Mouse (Mus musculus) kidney, adult 11 months (tissue): ENCODE measurements at regions not wholly inside any gene's neighbourhood (a gene's known extent, or its start where the extent isn't known, plus 50 kb on each side); places are given as distances from the start of the nearest gene placed in this dataset.
A peak's percentile ranks its signal among the peaks of the same experiment; 100 is the strongest.

ENCODE experiments used
- DNase-seq: peaks from one replicate; pipeline ENCODE4 v3.0.0; 2022

DNA sequence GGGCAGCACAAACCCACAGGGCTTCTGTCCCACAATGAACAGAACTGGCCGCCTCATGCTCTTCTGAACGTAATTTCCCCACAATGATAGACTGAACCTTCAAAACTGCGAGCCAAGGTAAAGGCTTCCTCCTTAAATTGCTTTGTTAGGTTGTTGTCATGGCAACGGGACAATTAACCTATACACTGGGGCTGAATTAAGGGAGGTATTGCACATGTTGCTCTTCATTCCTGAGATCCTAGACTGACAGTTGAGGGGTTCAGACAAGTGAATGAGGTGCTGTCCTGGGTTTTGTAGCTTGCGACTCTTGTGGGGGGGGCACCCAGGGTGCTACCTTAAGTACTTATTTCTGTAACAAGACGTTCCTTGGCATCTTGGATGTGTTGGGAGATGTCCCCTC, 100.6 kb upstream of the Pmepa1 start:
- no peak for DNase-seq

DNA sequence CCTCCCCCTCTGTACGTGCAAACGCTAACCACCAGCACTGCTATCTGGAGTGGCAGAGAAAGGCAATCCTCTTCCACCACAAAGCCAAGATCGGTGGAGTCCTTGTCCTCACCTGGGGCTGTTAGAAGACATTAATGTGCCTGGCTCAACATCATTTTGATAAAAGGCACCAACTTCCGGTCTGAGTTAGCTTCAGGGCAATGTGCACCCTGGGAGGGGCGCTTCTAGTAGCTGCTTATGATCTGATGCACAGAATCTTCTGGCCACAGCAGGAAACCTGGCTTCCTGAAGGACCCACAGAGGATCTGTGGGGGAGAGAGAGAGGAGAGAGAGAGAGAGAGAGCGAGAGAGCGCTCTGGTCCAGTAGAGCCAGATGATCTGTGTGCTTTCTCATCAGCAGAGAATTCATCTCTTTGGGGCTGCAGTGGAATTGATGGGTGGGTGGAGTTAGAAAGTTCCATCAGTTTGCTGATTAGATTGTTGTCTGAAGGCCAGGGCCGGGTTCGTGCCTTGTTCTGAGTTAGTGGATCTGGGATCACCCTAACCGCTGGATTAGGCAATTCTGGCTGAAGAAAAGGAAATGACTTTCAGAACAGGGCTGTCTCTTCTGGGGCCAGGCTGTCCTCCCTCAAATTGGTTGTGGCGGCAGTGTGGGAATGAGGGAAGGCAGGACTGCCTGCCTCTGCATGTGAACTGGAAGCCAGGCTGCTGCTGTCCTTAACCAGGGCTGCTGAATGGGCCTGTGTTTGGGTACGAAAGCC, 101.3 kb upstream of the Pmepa1 start:
- peak; percentile 32 for DNase-seq

DNA sequence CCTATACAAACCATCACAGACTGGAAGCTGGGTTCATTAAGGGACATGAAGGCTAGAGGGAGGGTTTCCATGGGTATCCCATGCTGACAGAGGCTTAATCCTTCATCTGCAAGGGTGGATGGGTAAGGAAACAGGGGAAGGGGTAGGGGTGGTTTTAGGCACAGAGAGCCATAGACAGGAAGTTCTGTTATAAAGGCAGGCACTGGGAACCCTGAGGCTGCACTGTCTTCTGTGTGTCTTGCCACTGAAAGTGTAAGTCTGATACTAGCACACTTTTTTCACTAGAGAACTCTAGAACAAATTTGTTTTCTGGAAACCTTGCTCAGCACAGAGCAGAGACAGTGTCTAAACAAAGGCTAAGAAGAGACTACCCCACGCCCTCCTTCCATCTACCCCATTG, 103.4 kb upstream of the Pmepa1 start:
- DNase-seq = no peak

DNA sequence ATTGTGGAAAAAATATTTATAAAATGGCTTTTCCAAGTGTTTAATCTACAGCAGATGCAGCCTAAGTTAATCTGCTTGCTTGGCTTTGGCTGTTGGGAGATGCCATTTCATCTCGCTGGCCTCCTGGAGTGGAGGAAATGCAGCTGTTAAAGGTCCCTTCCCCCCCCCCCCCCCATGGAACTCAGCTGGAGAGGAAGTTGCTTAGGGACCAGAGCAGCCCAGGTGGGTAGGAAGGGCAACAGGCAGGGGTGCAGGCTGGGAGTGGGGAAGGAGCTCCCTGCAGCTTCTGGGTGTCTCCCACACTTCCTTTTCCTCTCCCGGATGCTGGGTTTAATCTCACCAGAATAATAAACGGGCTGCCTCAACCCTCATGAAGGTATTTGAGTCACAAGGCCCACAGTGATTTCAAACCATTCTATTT, 104.0 kb upstream of the Pmepa1 start:
- DNase-seq = no peak

DNA sequence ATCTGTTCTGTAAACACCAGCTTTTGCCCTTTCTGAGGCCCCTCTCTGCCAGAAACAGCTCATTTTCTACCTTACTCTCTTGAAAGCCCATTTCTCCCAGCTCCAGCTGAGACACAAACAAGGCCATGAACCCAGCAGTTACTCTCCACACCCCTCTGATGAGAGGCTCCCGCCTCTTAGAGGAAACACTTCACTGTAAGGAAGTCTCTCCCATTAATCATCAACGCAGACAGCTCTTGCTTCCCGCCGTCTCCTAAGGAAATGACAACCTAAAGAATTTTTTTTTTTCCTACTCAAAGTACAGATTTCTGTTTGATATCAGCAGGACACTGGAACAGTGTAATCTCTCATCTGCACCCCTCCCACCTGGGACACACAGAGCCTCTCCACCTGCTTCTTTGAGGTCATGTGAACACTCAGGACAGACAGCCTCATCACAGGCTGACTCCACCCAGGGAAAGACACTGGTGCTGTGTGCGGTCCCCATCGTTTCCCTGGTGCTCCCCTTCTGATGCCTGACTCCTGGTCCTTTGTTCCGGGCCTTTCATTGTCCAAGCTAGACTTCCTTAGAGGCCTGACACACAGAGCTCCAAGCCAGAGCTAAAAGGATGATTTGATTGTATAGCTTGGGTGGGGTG, 106.0 kb upstream of the Pmepa1 start:
- peak; percentile 39 for DNase-seq

DNA sequence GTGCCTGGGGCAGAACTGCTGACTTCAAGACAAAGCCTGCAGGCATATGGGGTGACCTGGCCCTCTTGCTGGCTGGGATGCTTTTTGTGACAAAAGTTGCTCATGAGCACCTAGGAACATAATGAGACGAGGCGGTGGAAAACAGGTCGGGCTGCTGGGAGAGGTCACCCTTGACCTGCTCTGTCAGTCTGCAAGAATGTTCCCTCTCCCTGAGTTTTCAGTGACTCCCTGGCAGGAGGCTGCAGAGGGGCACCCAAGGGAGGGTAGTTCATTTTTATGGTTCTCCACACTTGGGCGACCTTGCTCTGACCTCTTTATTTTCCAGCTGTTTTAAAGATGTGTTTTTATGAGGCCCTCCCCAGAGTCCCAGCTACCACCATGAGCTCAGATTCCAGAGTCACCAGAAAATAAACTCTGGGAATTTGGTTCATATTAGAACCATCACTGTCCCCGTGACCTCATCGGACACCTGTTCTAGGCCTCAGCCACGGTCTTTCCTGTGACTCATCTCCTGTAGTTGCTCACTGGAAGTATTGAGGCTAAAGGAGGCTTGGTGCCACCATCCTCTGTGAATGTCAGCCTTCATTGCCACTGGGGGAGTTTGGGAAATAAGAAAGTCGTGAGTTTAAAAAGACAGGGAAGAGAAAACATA, 108.7 kb upstream of the Pmepa1 start:
- DNase-seq = no peak

DNA sequence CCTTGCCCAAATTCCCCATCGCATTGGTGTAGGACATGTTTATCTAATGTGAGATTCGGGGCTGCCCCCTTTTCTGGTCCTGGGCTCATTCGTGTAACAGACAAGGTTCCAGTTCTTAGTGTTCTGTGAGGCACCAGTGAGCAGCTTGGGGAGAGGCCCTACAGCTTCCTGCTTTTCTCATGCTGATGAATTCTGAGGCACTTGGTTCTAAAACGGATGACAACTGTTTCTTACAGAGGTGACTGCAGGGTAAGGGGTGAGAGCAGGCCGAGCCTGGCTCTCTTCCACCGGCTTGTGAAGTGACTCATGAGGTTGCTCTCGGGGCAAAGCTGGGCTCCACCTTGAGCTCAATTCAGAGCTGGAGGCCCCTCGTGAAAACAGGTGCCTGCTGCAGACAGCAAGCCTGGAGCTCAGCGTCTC, 109.4 kb upstream of the Pmepa1 start:
- DNase-seq = no peak

DNA sequence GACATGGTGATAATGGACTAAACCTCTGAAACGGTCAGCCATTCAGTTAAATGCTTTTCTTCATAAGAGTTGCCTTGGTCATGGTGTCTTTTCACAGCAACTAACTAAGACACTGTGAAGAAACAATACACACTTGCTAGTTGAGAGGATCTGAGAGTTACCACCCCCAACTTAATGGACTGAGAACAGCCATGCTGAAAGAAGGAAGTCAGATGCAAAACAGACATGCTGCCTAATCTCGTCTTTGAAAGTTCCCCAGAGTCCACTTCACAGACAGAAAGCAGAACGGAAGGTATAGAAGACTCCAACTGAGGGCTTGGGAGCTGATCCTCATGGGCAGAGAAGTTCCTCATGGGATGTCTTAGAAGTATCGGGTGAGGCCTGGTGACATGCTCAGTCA, 111.8 kb upstream of the Pmepa1 start:
- no peak for DNase-seq

DNA sequence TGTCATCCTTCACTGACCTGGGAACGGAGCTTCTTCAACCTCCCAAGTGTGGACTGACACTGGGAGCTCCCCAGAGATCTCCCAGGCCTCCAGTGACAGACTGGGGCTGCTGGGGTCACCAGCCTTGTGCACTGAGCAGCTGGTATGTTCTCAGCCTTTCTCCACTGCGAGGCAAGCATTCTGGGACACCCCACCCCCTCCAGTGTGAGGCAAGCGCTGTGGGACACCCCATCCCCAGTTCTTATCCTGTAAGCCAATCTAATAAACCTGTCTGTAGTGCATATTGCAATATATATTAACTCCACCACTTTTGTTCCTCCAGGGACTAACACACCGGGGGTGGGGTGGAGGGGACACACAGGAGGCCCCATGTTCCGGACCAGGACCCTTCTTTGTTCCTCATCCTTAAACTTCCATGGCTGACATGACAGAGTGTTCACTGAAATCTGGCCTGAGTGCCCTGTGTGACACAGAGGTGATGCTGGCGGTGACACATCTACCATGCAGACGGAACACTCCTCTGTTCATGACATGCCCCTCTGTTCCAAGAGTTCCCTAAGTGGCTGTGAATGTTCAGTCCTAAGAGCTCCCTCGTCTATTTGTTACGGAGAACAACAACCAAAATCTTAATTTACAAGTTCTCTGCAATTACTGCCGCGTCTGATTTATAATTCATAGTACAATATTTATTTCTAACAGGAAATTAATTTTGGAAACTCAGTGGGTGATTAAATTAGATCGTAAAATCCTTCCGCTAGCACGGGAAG, 116.4 kb upstream of the Pmepa1 start:
- DNase-seq = peak; percentile 51

DNA sequence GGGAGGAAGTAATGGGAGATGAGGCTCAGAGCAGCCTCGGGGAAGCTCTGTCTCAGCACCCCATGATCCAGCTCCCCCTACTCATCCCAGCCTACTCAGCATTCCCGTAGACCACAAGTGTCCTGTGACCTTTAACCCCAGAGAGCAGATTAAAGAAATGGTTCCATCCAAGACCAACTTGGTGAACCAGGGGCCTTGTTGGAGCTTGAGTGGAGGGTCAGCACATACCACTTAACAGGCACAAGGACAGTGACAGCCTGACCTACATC, 116.9 kb upstream of the Pmepa1 start:
- no peak for DNase-seq

DNA sequence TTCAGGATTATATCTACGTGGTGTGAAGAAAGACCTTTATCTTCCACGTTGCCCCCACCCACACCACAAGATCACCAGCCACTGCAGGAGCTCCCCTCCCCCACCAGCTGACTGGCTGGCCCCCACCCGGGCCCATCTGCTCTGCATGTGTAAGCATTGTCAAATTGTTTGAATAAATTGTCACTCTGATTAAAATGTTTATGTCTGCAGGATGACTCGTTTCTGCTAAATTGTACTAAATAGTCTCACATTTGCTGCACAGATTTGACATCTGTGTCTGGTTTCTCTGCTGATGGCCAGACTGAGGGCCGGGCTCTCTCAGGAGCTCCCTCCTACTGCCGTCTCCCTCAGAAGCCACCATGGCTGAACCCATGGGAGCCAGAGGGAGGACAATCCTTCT, 119.2 kb upstream of the Pmepa1 start:
- DNase-seq = no peak

DNA sequence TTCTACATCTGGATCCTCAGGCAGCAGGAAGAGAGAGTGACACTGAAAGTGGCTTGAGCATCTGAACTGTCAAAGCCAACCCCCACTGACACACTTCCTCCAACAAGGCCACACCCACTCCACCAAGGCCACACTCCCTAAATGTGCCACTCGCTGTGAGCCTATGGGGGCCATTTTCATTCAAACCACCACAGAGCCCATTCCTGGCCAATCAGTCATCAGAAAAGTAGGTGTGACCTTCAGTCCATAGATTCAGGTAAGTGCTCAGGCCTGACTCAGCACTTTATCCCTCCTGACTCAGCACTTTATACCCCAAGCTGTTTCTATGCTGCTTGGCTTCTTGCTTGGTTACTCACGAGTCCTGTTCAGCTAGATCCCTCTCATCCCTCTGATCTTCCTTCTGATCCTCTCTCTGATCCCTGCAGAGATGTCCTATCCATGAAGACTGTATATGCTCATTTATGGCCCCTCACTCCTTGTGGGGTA, 121.6 kb upstream of the Pmepa1 start:
- DNase-seq = no peak

DNA sequence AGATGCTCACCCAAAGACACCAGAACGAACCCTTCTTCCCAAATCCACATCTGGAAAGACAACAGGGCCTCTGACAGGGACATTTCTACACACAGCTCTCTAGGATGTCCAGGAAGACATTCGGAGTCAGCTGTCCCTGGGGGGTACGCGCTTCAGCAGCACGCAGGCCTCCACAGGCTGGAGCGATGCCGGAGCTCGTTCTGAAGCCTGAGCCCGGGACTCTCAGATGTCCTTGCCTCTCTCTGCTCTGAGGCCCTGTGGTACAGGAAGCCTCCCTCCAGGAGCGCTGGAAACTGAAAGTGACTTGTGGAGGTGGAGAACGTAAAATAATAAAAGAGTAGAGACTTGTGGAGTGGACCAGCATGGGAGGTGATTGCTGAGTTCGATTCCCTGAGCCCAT, 116.8 kb upstream of the 1700021F07Rik start:
- no peak for DNase-seq

DNA sequence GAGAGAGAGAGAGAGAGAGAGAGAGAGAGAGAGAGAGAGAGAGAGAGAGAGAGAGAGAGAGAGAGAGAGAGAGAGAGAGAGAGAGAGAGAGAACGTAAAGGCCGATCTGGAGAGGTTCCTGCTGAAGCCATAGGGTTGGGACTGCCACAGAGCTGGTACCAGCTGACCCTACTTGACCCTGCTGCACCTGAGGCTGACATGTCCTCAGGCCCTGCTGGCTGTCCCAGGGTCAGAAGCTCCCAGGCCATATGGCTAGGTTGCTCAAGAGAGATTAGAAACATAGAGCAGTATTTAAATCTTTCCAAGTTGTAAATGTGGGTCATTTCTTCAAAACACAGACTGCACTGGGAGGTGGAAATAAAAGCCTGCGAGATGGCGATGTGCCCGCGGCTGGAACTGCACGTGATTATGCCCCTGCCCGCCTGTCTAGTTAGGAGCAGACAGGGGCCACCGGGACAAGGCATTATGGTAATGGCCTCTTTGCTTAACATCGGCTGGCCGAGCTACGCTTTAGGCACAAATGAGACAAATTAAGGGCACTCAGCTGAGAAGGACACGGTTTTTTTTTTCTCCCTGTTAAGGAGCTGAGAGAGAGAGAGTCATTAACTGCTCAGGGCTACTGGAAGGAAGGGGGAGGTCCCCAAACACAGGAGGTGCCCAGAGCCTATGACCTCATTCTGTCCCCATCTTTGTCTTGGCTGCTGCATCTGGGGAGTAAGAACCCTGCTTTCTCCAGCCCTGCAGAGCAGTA, 115.9 kb upstream of the 1700021F07Rik start:
- peak; percentile 79 for DNase-seq

DNA sequence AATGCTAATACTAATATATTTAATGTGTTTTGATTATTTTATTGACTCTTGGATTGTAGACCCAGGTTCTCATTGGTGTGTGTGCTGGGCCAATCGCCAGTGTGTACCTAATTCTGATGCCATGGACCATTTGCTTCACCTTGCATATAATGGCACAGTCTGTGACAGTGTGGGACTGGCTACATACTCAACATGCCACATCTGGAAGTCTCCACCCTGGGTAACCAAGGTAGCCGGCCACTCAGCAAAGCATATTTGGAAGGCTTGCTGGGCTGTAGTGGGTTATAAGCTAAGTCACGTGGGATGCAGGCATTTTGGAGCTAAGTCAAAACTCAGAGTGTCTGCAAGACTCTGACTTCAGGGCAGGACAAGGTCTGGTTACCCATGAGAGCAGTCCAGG, 115.3 kb upstream of the 1700021F07Rik start:
- no peak for DNase-seq

DNA sequence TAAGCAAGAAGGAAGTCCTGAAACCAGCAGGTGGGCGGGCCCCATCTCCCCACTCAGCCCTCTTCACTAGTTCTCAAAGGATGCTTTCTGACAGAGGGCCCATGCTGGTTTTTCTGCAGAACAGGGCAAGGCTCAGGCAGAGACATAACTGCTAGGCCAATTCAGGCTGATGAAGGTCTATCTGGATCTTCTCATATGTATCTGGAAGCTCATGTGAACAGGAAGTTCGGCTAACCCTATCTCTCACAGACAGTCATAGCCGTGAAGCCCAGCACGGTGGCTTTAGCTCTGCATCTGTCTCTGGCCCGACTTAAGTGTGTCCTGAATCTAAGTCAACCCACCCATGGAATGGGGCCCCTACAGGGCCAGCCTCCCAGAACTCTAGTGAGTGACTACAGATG, 113.7 kb upstream of the 1700021F07Rik start:
- no peak for DNase-seq

DNA sequence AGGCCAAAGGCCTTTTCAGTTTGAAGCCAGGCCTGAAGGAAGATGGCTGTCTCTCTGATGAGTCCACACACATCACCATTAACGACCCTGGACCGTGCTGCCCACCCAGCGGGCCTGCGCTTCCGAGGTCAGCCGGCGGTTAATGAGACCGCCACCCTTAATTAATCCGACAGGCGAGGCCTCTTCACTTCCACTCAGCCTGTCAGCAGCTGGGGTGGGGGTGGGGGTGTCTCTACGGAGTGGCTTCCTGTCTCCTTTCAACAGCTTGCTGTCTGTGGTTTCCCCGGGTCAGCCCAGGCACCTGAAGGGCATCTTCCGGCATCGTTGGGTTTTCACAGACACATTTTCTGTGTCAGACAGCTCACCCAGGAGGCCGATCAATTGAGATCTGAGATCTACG, 113.0 kb upstream of the 1700021F07Rik start:
- no peak for DNase-seq

DNA sequence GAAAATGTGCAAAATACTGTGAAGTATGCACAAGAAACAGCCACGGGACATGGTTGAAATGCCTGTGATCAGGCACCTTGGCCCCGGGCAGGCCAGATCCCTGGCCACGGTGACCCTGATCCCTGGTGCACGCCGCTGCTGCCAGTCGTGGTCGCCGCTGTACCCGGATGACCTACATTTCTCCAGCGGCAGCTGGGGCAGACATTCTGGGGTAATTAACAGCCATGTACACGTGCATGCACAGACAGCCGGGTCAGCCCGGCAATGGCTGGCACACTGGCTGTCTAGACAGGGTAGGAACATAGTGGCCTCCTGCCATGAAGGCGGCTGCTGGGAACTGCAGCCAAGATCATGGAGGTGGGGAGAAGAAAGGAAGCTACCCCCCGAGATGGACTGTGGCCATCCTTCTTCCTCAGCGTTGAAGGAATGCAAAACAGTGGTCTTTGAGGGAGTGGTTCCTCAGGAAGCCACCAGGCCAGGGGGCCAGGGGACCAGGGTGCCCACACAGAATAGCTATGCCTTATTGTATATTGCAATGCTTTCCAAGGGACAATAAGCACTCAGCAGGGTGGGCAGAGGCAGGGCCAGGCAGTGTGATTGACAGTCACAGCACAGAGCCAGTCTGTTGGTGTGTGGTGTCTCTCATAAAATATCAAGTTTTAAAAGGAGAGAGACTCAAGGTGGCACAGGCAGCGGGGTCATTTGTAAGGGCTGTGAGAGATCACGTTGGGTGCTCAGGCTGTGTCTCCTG, 108.3 kb upstream of the 1700021F07Rik start:
- peak; percentile 79 for DNase-seq

DNA sequence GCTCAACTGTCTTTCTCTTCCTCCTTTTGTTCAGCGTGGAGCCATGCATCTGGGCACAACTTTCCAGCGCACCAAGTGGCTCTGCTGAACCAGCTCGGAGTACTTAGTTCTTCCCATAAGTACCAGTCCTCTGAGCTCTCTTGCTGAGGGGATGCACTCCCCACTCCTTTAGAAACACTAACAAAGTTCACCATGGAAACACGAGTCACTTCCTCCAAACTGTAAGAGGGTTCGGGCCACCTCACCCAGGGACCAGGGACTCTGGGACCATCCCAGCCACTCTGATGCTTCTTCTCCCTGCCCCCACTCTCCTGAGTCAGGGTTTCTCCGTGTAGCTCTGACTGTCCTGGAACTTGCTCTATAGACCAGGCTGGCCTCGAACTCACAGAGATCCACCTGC, 107.0 kb upstream of the 1700021F07Rik start:
- no peak for DNase-seq

DNA sequence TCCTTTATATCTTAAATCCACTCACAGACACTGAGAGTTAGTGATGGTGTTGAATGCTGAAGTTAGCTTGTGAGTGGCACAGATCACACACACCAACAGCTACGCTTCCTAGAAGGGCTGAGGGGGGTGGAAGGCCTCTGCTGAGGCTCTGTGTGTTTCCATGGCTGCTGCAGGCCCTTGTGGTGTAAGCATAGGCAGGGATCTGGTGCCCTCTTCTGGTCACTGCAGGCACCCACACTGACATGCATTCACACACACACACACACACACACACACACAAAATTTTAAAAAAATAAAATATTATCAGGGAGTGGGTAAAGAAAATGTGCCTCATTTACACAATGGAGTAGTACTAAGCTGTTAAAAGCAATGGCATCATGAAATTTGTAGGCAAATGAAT, 105.5 kb upstream of the 1700021F07Rik start:
- no peak for DNase-seq

DNA sequence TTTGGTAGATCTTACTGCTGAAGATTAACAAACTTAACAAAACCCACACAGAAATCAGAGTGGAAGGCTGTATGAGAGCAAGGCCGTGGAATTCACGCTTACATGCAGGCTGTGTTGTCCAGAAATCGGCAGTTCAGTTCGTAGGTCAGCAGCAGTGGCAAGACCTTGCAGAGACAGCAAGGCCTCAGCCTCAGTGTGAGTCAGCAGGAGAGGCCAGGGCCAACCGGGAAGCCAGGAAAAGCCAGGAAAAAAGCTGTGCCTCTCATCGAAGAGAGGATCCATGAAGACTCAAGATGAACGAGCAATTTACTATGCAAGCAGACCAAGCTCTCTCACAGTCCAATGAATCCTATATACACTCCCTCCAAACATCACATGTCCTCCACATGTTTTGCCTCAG, 103.4 kb upstream of the 1700021F07Rik start:
- DNase-seq = no peak

DNA sequence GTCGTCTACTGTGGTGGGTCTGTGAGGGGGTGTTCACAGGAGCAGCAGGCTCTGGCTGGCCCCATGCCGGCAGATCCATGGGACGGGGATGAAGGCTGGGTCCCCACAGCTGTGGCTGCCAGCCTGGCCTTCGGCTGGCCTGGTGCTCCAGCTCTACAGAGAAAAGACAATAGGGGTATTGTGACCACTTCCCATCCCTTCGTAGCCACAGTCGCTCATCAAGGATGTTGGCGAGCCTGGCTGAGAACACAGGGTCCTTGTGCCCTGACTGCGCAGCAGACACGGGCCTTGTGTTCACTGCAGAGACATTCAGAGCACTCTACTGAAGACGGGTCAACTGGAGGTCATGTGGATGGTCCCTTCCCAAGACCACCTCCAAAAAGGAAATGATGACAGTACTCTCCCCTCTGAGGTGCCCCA, 102.4 kb upstream of the 1700021F07Rik start:
- no peak for DNase-seq
